Mouse (Mus musculus) erythroblast, embryonic 14.5 days (primary cell): ENCODE results near the gene Clstn2. TPM values are rescaled to one million over a fixed set of nuclear protein-coding genes. Genes with fewer than 3 reads are reported as not detected.

ENCODE experiments used
- H3K27me3 ChIP-seq: 2 replicates; pipeline ENCODE4 v1.6.1; 2012; ENCODE audit warnings: inconsistent platforms; ENCODE audit not compliant: control insufficient read depth
- H3K36me3 ChIP-seq: 2 replicates; pipeline ENCODE4 v1.6.1; 2012; ENCODE audit warnings: mild to moderate bottlenecking, inconsistent platforms; ENCODE audit not compliant: control insufficient read depth
- H3K4me1 ChIP-seq: 2 replicates; pipeline ENCODE4 v1.6.1; 2012; ENCODE audit warnings: inconsistent platforms; ENCODE audit not compliant: control insufficient read depth
- H3K4me3 ChIP-seq: replicated peaks from 2 replicates; pipeline ENCODE3; 2012; ENCODE audit warnings: moderate library complexity, mild to moderate bottlenecking, inconsistent platforms
- H3K9me3 ChIP-seq: 2 replicates; pipeline ENCODE4 v1.6.1; 2012; ENCODE audit warnings: low read length, inconsistent platforms, mixed read lengths; ENCODE audit not compliant: control insufficient read depth
- GATA1 ChIP-seq: IDR thresholded peaks from 2 replicates; pipeline ENCODE4 v1.6.1; 2012; ENCODE audit warnings: low read length, inconsistent platforms, mixed read lengths
- TAL1 ChIP-seq: IDR thresholded peaks from 3 replicates; pipeline ENCODE4 v1.6.1; 2012; ENCODE audit warnings: low read length, inconsistent platforms, mixed read lengths
- polyA plus RNA-seq: library from polyadenylated mRNA; stranded (reverse); fragments of >175 nt; gene quantifications from 2 replicates; pipeline ENCODE4 v1.2.3, GENCODE M21; 2012

Clstn2 gene
- polyA plus RNA-seq, 1 experiment = not detected

DNA sequence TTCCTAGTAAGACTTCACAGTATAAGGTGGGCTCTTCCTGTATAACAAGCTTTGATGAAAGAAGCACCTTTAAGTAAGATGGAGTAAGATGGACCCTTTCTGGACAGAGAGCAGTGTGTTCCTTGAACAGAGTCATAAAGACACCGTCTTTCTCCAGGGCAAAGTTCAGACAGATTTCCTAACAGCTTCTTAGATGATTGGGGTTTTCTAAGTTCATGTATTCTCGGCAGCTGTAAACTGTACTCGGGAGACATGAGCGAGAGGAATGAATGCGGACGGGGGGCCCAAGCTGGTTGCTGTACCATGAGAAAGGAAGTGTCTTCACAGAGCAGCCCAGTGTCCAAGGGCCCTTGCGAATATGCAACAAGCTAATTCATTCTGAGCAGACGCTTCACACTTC, 75.5 kb downstream of the Clstn2 start:
- Histone ChIP-seq H3K4me1 (no peaks in the 10 kb centered on the region), H3K36me3 (no peaks in the 10 kb centered on the region)

GRCm38 (mm10) chr9:97956407-97957106, 76.4 kb downstream of the Clstn2 start:
- no peak overlapping the region for H3K4me3 ChIP-seq
- TF ChIP-seq GATA1 (no peak), TAL1 (no peak)
- no peaks in the 10 kb centered on the region for H3K27me3 ChIP-seq
- H3K36me3 ChIP-seq = no peaks in the 10 kb centered on the region
- peaks cover 6% of the 10 kb centered on the region; the same call in 1 of the 2 replicates for H3K9me3 ChIP-seq
- H3K4me1 ChIP-seq = no peaks in the 10 kb centered on the region

More for the DNA sequence above, 75.5 kb downstream of the Clstn2 start:
- Histone ChIP-seq H3K27me3 (no peaks in the 10 kb centered on the region), H3K9me3 (peaks cover 6% of the 10 kb centered on the region; the same call in 1 of the 2 replicates), H3K4me3 (no peak overlapping the region)
- TF ChIP-seq TAL1 (no peak), GATA1 (no peak)

- TF ChIP-seq TAL1 (no peak), GATA1 (no peak)
- Histone ChIP-seq H3K9me3 (peaks cover 6% of the 10 kb centered on the region; the same call in 1 of the 2 replicates), H3K27me3 (no peaks in the 10 kb centered on the region), H3K4me3 (no peak overlapping the region), H3K4me1 (no peaks in the 10 kb centered on the region), H3K36me3 (no peaks in the 10 kb centered on the region)
Measured at GRCm38 (mm10) chr9:97953746-97954359, 79.1 kb downstream of the Clstn2 start.

DNA sequence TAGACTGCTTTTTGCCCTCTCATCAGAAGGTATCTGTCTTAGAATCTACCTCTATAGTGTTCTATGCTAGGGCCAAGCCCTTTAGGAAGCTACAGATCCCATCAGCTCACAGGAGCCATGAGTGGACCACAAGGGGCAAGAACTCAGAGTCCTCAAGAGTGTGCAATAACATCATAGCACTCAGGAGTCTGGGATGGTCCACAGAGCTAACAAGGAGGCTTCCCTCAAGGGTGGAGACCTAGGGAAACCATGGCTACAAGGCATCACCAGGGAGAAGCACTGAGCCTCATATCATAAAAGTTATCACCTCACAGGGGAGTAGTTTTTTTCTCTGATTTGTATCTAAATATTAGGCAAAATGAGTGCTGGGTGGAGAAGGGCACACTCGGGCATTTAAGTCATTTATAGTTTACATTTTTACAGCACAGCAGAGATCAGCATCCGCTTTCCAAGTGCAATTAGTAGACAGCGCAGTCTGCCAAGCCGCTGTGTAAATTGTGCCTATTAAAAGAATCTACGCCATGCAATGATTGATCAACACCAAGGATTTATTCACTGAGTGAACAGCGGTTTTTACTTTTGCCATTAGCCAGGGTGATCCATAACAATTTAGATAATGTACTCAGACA, 82.5 kb downstream of the Clstn2 start:
- no peak overlapping the region for H3K4me3 ChIP-seq
- TF ChIP-seq GATA1 = no peak
- TF ChIP-seq TAL1 = no peak
- H3K9me3 ChIP-seq = peaks cover 12% of the 10 kb centered on the region; the same call in 1 of the 2 replicates
- no peaks in the 10 kb centered on the region for H3K27me3 ChIP-seq
- H3K4me1 ChIP-seq = no peaks in the 10 kb centered on the region
- no peaks in the 10 kb centered on the region for H3K36me3 ChIP-seq

DNA sequence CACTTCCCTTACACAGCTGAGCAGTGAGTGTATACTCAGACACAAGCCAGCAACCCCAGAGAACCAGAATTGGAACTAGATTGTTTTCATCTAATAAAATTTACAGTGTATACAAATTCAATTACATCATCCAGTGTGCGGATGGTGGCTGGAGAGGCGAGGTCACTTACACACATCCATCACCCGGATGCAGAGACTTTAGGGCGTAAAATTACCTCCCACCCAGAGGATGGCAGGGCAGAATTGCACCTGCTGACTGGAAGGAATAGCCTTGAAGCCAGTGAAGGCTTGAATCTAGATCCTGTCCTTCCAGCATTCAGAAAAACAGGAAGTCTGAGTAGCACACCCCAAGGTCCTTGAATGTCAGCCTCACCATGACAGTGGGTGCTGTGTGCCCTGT, 113.7 kb downstream of the Clstn2 start:
- Histone ChIP-seq H3K9me3 (peaks cover 25% of the 10 kb centered on the region), H3K27me3 (no peaks in the 10 kb centered on the region), H3K36me3 (no peaks in the 10 kb centered on the region), H3K4me1 (no peaks in the 10 kb centered on the region), H3K4me3 (no peak overlapping the region)
- TF ChIP-seq TAL1 (no peak), GATA1 (no peak)

GRCm38 (mm10) chr9:97891415-97891814, 141.6 kb downstream of the Clstn2 start:
- TF ChIP-seq TAL1 = no peak
- TF ChIP-seq GATA1 = no peak
- peaks cover 4% of the 10 kb centered on the region; the same call in 1 of the 2 replicates for H3K9me3 ChIP-seq
- H3K4me3 ChIP-seq = no peak overlapping the region
- H3K36me3 ChIP-seq = no peaks in the 10 kb centered on the region
- no peaks in the 10 kb centered on the region for H3K27me3 ChIP-seq
- H3K4me1 ChIP-seq = no peaks in the 10 kb centered on the region

DNA sequence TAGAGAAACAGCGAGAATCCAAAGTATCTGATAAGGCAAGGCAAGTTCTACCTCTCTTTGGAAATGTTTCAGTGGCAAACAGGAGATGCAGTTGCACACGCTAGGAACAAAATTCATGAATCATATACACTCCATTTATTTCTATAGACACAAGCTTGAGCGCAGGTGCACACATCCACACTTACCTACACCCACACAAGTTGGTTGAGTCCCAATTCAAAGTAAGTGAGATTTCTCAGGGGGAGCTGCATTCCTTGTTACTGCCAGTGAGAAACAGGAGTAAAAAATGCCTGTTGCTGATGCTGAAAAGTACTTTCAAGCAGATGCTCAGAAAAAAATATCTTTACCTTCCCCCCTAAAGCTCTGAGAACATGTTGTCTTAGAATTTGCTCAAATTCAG, 149.6 kb downstream of the Clstn2 start:
- TF ChIP-seq TAL1 (no peak), GATA1 (no peak)
- H3K36me3 ChIP-seq = no peaks in the 10 kb centered on the region

DNA sequence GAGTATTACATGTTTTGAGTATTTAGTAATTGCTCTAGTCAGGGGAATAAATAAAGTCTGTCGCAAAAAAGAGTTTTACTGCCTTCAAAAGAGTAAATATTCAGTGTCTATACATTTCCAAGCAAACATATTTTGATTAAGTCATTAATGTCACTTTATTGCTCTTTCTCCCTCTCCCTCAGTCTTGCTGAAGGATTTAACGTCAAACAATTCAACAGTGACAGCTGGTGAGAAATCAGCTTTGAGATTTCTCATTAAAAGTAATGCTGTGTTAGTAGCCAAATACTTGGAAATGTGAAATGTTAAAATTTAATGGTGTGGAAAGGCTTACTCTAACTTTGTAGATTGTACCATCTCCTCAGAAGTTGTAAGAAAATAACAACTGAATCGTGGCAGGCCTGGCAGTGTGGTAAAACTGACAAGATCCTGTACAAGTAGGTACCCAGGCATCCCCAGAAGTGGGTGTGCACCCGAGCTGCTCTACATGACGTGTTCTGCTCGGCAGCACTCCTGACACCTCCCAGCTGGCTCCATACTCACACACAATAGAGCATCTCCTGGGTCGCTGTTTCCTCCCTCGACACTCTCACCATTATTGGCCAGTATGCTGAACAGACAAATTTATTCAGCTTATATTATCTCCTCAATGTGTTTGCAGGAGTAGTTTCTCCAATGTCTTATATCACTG, 165.8 kb downstream of the Clstn2 start:
- Histone ChIP-seq H3K9me3 (peaks cover 14% of the 10 kb centered on the region), H3K27me3 (no peaks in the 10 kb centered on the region), H3K36me3 (no peaks in the 10 kb centered on the region), H3K4me3 (no peak overlapping the region), H3K4me1 (no peaks in the 10 kb centered on the region)
- TF ChIP-seq TAL1 (no peak), GATA1 (no peak)

More for the DNA sequence above, 149.6 kb downstream of the Clstn2 start:
- no peaks in the 10 kb centered on the region for H3K9me3 ChIP-seq
- no peak overlapping the region for H3K4me3 ChIP-seq
- no peaks in the 10 kb centered on the region for H3K27me3 ChIP-seq
- H3K4me1 ChIP-seq = no peaks in the 10 kb centered on the region

- no peaks in the 10 kb centered on the region for H3K27me3 ChIP-seq
- H3K4me1 ChIP-seq = no peaks in the 10 kb centered on the region
- H3K4me3 ChIP-seq = no peak overlapping the region
- no peak for TF ChIP-seq GATA1
- TF ChIP-seq TAL1 = no peak
- no peaks in the 10 kb centered on the region for H3K36me3 ChIP-seq
- H3K9me3 ChIP-seq = peaks cover 4% of the 10 kb centered on the region; the same call in 1 of the 2 replicates
Measured at GRCm38 (mm10) chr9:97852859-97853258, 180.1 kb downstream of the Clstn2 start.
